Mouse (Mus musculus) intestine, embryonic 15.5 days (tissue): ENCODE data around the gene Rpl38. TPM values are rescaled to one million over a fixed set of nuclear protein-coding genes. Genes with fewer than 3 reads are reported as not detected.

Source experiments
- ATAC-seq: fragments of 200-750 bp; cut with Nextera tagmentation; 2 replicates; pipeline ENCODE4 v1.8.0; 2017; ENCODE audit warnings: moderate TSS enrichment, moderate library complexity
- H3K27ac ChIP-seq: fragments of 300-500 bp; sonication (generic); 2 replicates; pipeline ENCODE4 v1.5.1; 2015; ENCODE audit warnings: mild to moderate bottlenecking, inconsistent platforms
- H3K27me3 ChIP-seq: fragments of 300-500 bp; sonication (generic); replicated peaks from 2 replicates; pipeline ENCODE4 v1.6.1; 2015; ENCODE audit warnings: inconsistent platforms
- H3K36me3 ChIP-seq: fragments of 300-500 bp; sonication (generic); 2 replicates; pipeline ENCODE4 v1.6.1; 2015; ENCODE audit warnings: inconsistent platforms
- H3K4me1 ChIP-seq: fragments of 300-500 bp; sonication (generic); replicated peaks from 2 replicates; pipeline ENCODE4 v1.6.1; 2015; ENCODE audit warnings: inconsistent platforms
- H3K4me2 ChIP-seq: fragments of 300-500 bp; sonication (generic); replicated peaks from 2 replicates; pipeline ENCODE4 v1.6.1; 2015; ENCODE audit warnings: mild to moderate bottlenecking, inconsistent platforms
- H3K4me3 ChIP-seq: fragments of 300-500 bp; sonication (generic); replicated peaks from 2 replicates; pipeline ENCODE4 v1.5.1; 2015; ENCODE audit warnings: inconsistent platforms
- H3K9ac ChIP-seq: fragments of 300-500 bp; sonication (generic); 2 replicates; pipeline ENCODE4 v1.6.1; 2015; ENCODE audit warnings: inconsistent platforms
- H3K9me3 ChIP-seq: fragments of 300-500 bp; sonication (generic); 2 replicates; pipeline ENCODE4 v1.6.1; 2016; ENCODE audit warnings: inconsistent platforms
- WGBS: fragments of 180-500 bp; shearing (Covaris S2); methylation state at CpG from one replicate; pipeline ENCODE4 v1.1.7; 2015; 5-methylcytosine and 5-hydroxymethylcytosine counted together
- polyA plus RNA-seq: library from polyadenylated mRNA; unstranded; fragments of >200 nt; fragmentation: Nextera tagmentation; extraction: Ambion mirVana; gene quantifications from 2 replicates; pipeline ENCODE4 v1.2.1, GENCODE M21; 2015

Gene Rpl38
- polyA plus RNA-seq, 1 experiment from 2014 or later, result 1,145 TPM

GRCm38 (mm10) chr11:114698496-114698895 is 30.2 kb downstream of the Rpl38 start:
- Histone ChIP-seq H3K4me2 (no peak overlapping the region), H3K4me3 (no peak overlapping the region), H3K9ac (no peak overlapping the region), H3K36me3 (no peaks in the 10 kb centered on the region), H3K4me1 (0 out of 2 replicates have a peak, but pooled peaks cover 3% of the 10 kb centered on the region), H3K9me3 (no peaks in the 10 kb centered on the region), H3K27me3 (no peaks in the 10 kb centered on the region), H3K27ac (no peak overlapping the region)
- ATAC-seq, result no peak
- WGBS, result 93% methylated on average over 7 of the region's 7 CpGs

GRCm38 (mm10) chr11:114699511-114699910 is 31.2 kb downstream of the Rpl38 start:
- peak; percentile 39; the same call in 1 of the 2 replicates for ATAC-seq

GRCm38 (mm10) chr11:114702311-114702995 is 34.1 kb downstream of the Rpl38 start:
- Histone ChIP-seq H3K4me2 (no peak overlapping the region), H3K9me3 (no peaks in the 10 kb centered on the region), H3K9ac (no peak overlapping the region), H3K27ac (no peak overlapping the region), H3K27me3 (no peaks in the 10 kb centered on the region), H3K4me1 (peaks cover 8% of the 10 kb centered on the region; the same call in 1 of the 2 replicates), H3K4me3 (no peak overlapping the region), H3K36me3 (no peaks in the 10 kb centered on the region)
- 91% methylated on average over 15 of the region's 15 CpGs for WGBS
- ATAC-seq, result no peak

More at GRCm38 (mm10) chr11:114699511-114699910, 31.2 kb downstream of the Rpl38 start:
- Histone ChIP-seq H3K9me3 (no peaks in the 10 kb centered on the region), H3K4me3 (no peak overlapping the region), H3K4me2 (no peak overlapping the region), H3K27me3 (no peaks in the 10 kb centered on the region), H3K36me3 (no peaks in the 10 kb centered on the region), H3K4me1 (peaks cover 7% of the 10 kb centered on the region; the same call in 1 of the 2 replicates), H3K27ac (no peak overlapping the region), H3K9ac (no peak overlapping the region)
- 73% methylated on average over 12 of the region's 12 CpGs for WGBS

- Histone ChIP-seq H3K36me3 (no peaks in the 10 kb centered on the region), H3K9me3 (no peaks in the 10 kb centered on the region), H3K9ac (no peak overlapping the region), H3K4me2 (no peak overlapping the region), H3K4me1 (peaks cover 8% of the 10 kb centered on the region; the same call in 1 of the 2 replicates), H3K27me3 (no peaks in the 10 kb centered on the region), H3K4me3 (no peak overlapping the region), H3K27ac (no peak overlapping the region)
- 88% methylated on average over 6 of the region's 6 CpGs for WGBS
- ATAC-seq, result no peak
Measured at GRCm38 (mm10) chr11:114702996-114703361, 34.7 kb downstream of the Rpl38 start.

- peak; percentile 56; the same call in 1 of the 2 replicates for ATAC-seq
- H3K9me3 ChIP-seq, result no peaks in the 10 kb centered on the region
- H3K4me2 ChIP-seq, result no peak overlapping the region
Measured at GRCm38 (mm10) chr11:114704071-114704913, 36.0 kb downstream of the Rpl38 start.

GRCm38 (mm10) chr11:114706358-114706757 is 38.0 kb downstream of the Rpl38 start:
- Histone ChIP-seq H3K36me3 (no peaks in the 10 kb centered on the region), H3K27ac (no peak overlapping the region), H3K9ac (no peak overlapping the region), H3K4me2 (no peak overlapping the region), H3K4me1 (peaks cover 5% of the 10 kb centered on the region; the same call in 1 of the 2 replicates), H3K27me3 (no peaks in the 10 kb centered on the region), H3K9me3 (no peaks in the 10 kb centered on the region), H3K4me3 (no peak overlapping the region)
- 81% methylated on average over 5 of the region's 5 CpGs for WGBS
- ATAC-seq, result no peak

More at GRCm38 (mm10) chr11:114704071-114704913, 36.0 kb downstream of the Rpl38 start:
- Histone ChIP-seq H3K27me3 (no peaks in the 10 kb centered on the region), H3K9ac (no peak overlapping the region), H3K36me3 (no peaks in the 10 kb centered on the region), H3K4me1 (peaks cover 8% of the 10 kb centered on the region; the same call in 1 of the 2 replicates), H3K27ac (no peak overlapping the region), H3K4me3 (no peak overlapping the region)
- 69% methylated on average over 22 of the region's 22 CpGs for WGBS

GRCm38 (mm10) chr11:114711393-114711792 is 43.1 kb downstream of the Rpl38 start:
- no peak overlapping the region for H3K9ac ChIP-seq
- H3K4me1 ChIP-seq, result no peaks in the 10 kb centered on the region
- no peaks in the 10 kb centered on the region for H3K27me3 ChIP-seq
- ATAC-seq, result no peak
- no peaks in the 10 kb centered on the region for H3K36me3 ChIP-seq
- 81% methylated on average over 3 of the region's 3 CpGs for WGBS
- no peak overlapping the region for H3K4me2 ChIP-seq
- no peak overlapping the region for H3K27ac ChIP-seq
- H3K4me3 ChIP-seq, result no peak overlapping the region
- no peaks in the 10 kb centered on the region for H3K9me3 ChIP-seq

- ATAC-seq, result no peak
- 79% methylated on average over 12 of the region's 12 CpGs for WGBS
- no peaks in the 10 kb centered on the region for H3K9me3 ChIP-seq
- H3K27ac ChIP-seq, result no peak overlapping the region
- no peak overlapping the region for H3K4me3 ChIP-seq
- no peak overlapping the region for H3K9ac ChIP-seq
- no peaks in the 10 kb centered on the region for H3K36me3 ChIP-seq
- no peak overlapping the region for H3K4me2 ChIP-seq
- H3K27me3 ChIP-seq, result no peaks in the 10 kb centered on the region
- H3K4me1 ChIP-seq, result no peaks in the 10 kb centered on the region
Measured at GRCm38 (mm10) chr11:114711861-114712260, 43.5 kb downstream of the Rpl38 start.

GRCm38 (mm10) chr11:114714526-114714925 is 46.2 kb downstream of the Rpl38 start:
- Histone ChIP-seq H3K27me3 (no peaks in the 10 kb centered on the region), H3K9me3 (no peaks in the 10 kb centered on the region)

GRCm38 (mm10) chr11:114715531-114715930 is 47.2 kb downstream of the Rpl38 start:
- Histone ChIP-seq H3K27ac (no peak overlapping the region), H3K4me2 (no peak overlapping the region), H3K36me3 (no peaks in the 10 kb centered on the region), H3K4me3 (no peak overlapping the region), H3K4me1 (no peaks in the 10 kb centered on the region), H3K27me3 (no peaks in the 10 kb centered on the region), H3K9ac (no peak overlapping the region), H3K9me3 (no peaks in the 10 kb centered on the region)
- no peak for ATAC-seq
- WGBS, result 76% methylated on average over 7 of the region's 7 CpGs

More at GRCm38 (mm10) chr11:114714526-114714925, 46.2 kb downstream of the Rpl38 start:
- ATAC-seq, result no peak
- Histone ChIP-seq H3K36me3 (no peaks in the 10 kb centered on the region), H3K4me1 (no peaks in the 10 kb centered on the region), H3K4me2 (no peak overlapping the region), H3K27ac (no peak overlapping the region), H3K4me3 (no peak overlapping the region), H3K9ac (no peak overlapping the region)
- 87% methylated on average over 6 of the region's 6 CpGs for WGBS

GRCm38 (mm10) chr11:114720535-114720934 is 52.2 kb downstream of the Rpl38 start:
- H3K4me3 ChIP-seq, result no peak overlapping the region
- H3K36me3 ChIP-seq, result no peaks in the 10 kb centered on the region
- peaks cover 7% of the 10 kb centered on the region; the same call in 1 of the 2 replicates for H3K4me1 ChIP-seq
- H3K9ac ChIP-seq, result no peak overlapping the region
- H3K9me3 ChIP-seq, result no peaks in the 10 kb centered on the region
- H3K4me2 ChIP-seq, result no peak overlapping the region
- WGBS, result 86% methylated on average over 10 of the region's 10 CpGs
- ATAC-seq, result no peak
- no peaks in the 10 kb centered on the region for H3K27me3 ChIP-seq
- no peak overlapping the region for H3K27ac ChIP-seq
